Mouse (Mus musculus): ENCODE results near the gene Ifnar2.

DNA sequence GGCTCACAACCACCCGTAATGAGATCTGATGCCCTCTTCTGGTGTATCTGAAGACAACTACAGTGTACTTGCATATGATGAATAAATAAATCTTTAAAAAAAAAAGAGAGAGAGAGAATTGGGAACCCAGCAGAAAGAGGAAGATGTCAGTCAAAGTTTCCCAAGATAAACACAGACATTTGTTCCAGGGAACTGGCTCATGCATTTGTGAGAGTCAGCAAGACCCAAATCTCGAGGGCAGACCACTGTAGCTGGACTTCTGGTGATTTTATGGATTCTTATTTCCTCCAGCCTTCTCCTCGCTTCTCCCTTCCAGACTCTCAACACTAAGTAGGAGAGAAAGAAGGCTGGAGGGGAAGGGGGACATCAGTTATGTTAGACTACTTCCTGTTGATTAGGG lies 65.5 kb downstream of the Ifnar2 start:
- TF ChIP-seq CTCF (IDR thresholded peaks at IDR 0.05; ENCODE audit: low read depth) (no peak), EP300 (IDR thresholded peaks at IDR 0.05; ENCODE audit: low read depth) (no peak)
